Mouse (Mus musculus) liver, embryonic 13.5 days (tissue): ENCODE results near the gene Dgcr8. TPM values are rescaled to one million over a fixed set of nuclear protein-coding genes. Genes with fewer than 3 reads are reported as not detected.
A peak's percentile ranks its signal among the peaks of the same experiment; 100 is the strongest.

ENCODE experiments used
- ATAC-seq: fragments of 200-750 bp; cut with Nextera tagmentation; 2 replicates; pipeline ENCODE4 v1.8.0; 2017; ENCODE audit warnings: low read depth, mild to moderate bottlenecking, moderate number of reproducible peaks, moderate library complexity
- DNase-seq: peaks from one replicate; pipeline ENCODE4 v3.0.0; 2022
- H3K27ac ChIP-seq: fragments of 300-500 bp; sonication (generic); 2 replicates; pipeline ENCODE4 v1.5.1; 2015; ENCODE audit warnings: moderate library complexity, mild to moderate bottlenecking, inconsistent platforms
- H3K27me3 ChIP-seq: fragments of 300-500 bp; sonication (generic); 2 replicates; pipeline ENCODE4 v1.6.1; 2015; ENCODE audit warnings: mild to moderate bottlenecking, inconsistent platforms
- H3K36me3 ChIP-seq: fragments of 300-500 bp; sonication (generic); 2 replicates; pipeline ENCODE4 v1.6.1; 2015; ENCODE audit warnings: mild to moderate bottlenecking, inconsistent platforms
- H3K4me1 ChIP-seq: fragments of 300-500 bp; sonication (generic); replicated peaks from 2 replicates; pipeline ENCODE4 v1.6.1; 2015; ENCODE audit warnings: inconsistent platforms
- H3K4me2 ChIP-seq: fragments of 300-500 bp; sonication (generic); 2 replicates; pipeline ENCODE4 v1.6.1; 2015; ENCODE audit warnings: inconsistent platforms, mild to moderate bottlenecking, moderate library complexity
- H3K4me3 ChIP-seq: fragments of 300-500 bp; sonication (generic); replicated peaks from 2 replicates; pipeline ENCODE4 v1.5.1; 2015; ENCODE audit warnings: mild to moderate bottlenecking, inconsistent platforms
- H3K9ac ChIP-seq: fragments of 300-500 bp; sonication (generic); 2 replicates; pipeline ENCODE4 v1.6.1; 2015; ENCODE audit warnings: mild to moderate bottlenecking, inconsistent platforms
- H3K9me3 ChIP-seq: fragments of 300-500 bp; sonication (generic); replicated peaks from 2 replicates; pipeline ENCODE4 v1.6.1; 2016; ENCODE audit warnings: inconsistent platforms
- WGBS: fragments of 180-500 bp; shearing (Covaris S2); methylation state at CpG from one replicate; pipeline ENCODE4 v1.1.7; 2015; ENCODE audit not compliant: insufficient replicate concordance; 5-methylcytosine and 5-hydroxymethylcytosine counted together
- microRNA counts: library from miRNA; unstranded; fragments of <30 nt; microRNA quantifications from one replicate; lab custom pipeline; 2016
- microRNA-seq: library from miRNA; unstranded; fragments of <30 nt; microRNA quantifications from one replicate; pipeline ENCODE4, GENCODE M21; 2016
- polyA plus RNA-seq: library from polyadenylated mRNA; unstranded; fragments of >200 nt; fragmentation: Nextera tagmentation; extraction: Ambion mirVana; gene quantifications from 2 replicates; pipeline ENCODE4 v1.2.1, GENCODE M21; 2015

The Dgcr8 gene
- polyA plus RNA-seq, 1 experiment from 2014 or later: 13.4 TPM

GRCm38 (mm10) chr16:18217579-18217978 is 71.5 kb downstream of the Dgcr8 start, which contains the start of gene Ccdc188:
TSS of gene Ccdc188 (plus strand) at chr16:18217879.
- WGBS: 60% methylated on average over 4 of the region's 4 CpGs
- Histone ChIP-seq H3K9ac (no peak within 1 kb of the TSS), H3K4me1 (peaks cover 12% of the 10 kb centered on the region), H3K36me3 (no peaks in the 10 kb centered on the region), H3K27me3 (no peaks in the 10 kb centered on the region), H3K27ac (no peak within 1 kb of the TSS), H3K4me2 (no peak within 1 kb of the TSS), H3K4me3 (no peak within 1 kb of the TSS), H3K9me3 (no peaks in the 10 kb centered on the region)
- DNase-seq (no peak), ATAC-seq (no peak)

- Histone ChIP-seq H3K27me3 (no peaks in the 10 kb centered on the region), H3K9me3 (no peaks in the 10 kb centered on the region), H3K4me3 (no peak overlapping the region), H3K27ac (no peak overlapping the region), H3K4me2 (no peak overlapping the region), H3K9ac (no peak overlapping the region), H3K4me1 (peaks cover 1% of the 10 kb centered on the region), H3K36me3 (no peaks in the 10 kb centered on the region)
- ATAC-seq (no peak), DNase-seq (no peak)
- WGBS: 68% methylated on average over 7 of the region's 7 CpGs
Observed at GRCm38 (mm10) chr16:18214858-18215257, 74.2 kb downstream of the Dgcr8 start.

- Histone ChIP-seq H3K36me3 (no peaks in the 10 kb centered on the region), H3K27me3 (no peaks in the 10 kb centered on the region), H3K9ac (no peak overlapping the region), H3K9me3 (no peaks in the 10 kb centered on the region), H3K4me2 (no peak overlapping the region), H3K27ac (no peak overlapping the region), H3K4me3 (no peak overlapping the region), H3K4me1 (no peaks in the 10 kb centered on the region)
- DNase-seq (no peak), ATAC-seq (no peak)
- 48% methylated on average over 6 of the region's 6 CpGs for WGBS
Observed at GRCm38 (mm10) chr16:18213689-18214088, 75.4 kb downstream of the Dgcr8 start.

- H3K27me3 ChIP-seq: no peaks in the 10 kb centered on the region
- H3K9ac ChIP-seq: no peak overlapping the region
- DNase-seq (peak; percentile 36), ATAC-seq (no peak)
- no peaks in the 10 kb centered on the region for H3K4me1 ChIP-seq
- no peak overlapping the region for H3K4me3 ChIP-seq
- H3K36me3 ChIP-seq: no peaks in the 10 kb centered on the region
- H3K9me3 ChIP-seq: no peaks in the 10 kb centered on the region
- WGBS: 39% methylated on average over 10 of the region's 10 CpGs
- H3K27ac ChIP-seq: no peak overlapping the region
- no peak overlapping the region for H3K4me2 ChIP-seq
Observed at GRCm38 (mm10) chr16:18211417-18212171, 77.5 kb downstream of the Dgcr8 start.

GRCm38 (mm10) chr16:18210701-18211416 is 78.2 kb downstream of the Dgcr8 start:
- DNase-seq: peak; percentile 31
- ATAC-seq: no peak
- 11% methylated on average over 8 of the region's 8 CpGs for WGBS
- H3K4me3 ChIP-seq: no peak overlapping the region
- H3K36me3 ChIP-seq: no peaks in the 10 kb centered on the region
- H3K4me1 ChIP-seq: no peaks in the 10 kb centered on the region
- no peaks in the 10 kb centered on the region for H3K27me3 ChIP-seq
- no peak overlapping the region for H3K9ac ChIP-seq
- no peak overlapping the region for H3K27ac ChIP-seq
- no peaks in the 10 kb centered on the region for H3K9me3 ChIP-seq
- no peak overlapping the region for H3K4me2 ChIP-seq

MicroRNA genes within 50 kb of the gene (microRNA counts, 519-probe panel; counts per million panel counts)
- microRNA mmu-miR-1306 (lab: Ali Mortazavi, UCI) (114 counts per million), microRNA mmu-miR-185 (lab: Ali Mortazavi, UCI) (4,381 counts per million, percentile 40 among the panel's probes with 10 or more counts)

Small RNA genes lying within 50 kb of the gene (microRNA-seq; reads per million reads assigned to microRNA genes)
- gene Gm24572: not detected
- gene Mir1306: 295 reads per million, percentile 64 among the genes with 10 or more reads in this experiment
- 2,516 reads per million, percentile 83 among the genes with 10 or more reads in this experiment for gene Mir185

Other genes with a start within 250 kb of the Dgcr8 start
- gene Dgcr6, start 236.4 kb downstream of the Dgcr8 start, polyA plus RNA-seq: 29.0 and 29.1 TPM in 2 replicates
- 5.2 and 5.9 TPM in 2 replicates for gene Prodh, start 199.0 kb downstream of the Dgcr8 start, polyA plus RNA-seq
- gene Rtn4r, start 161.6 kb downstream of the Dgcr8 start, polyA plus RNA-seq: 0.33 and 0.56 TPM in 2 replicates
- gene Ccdc188, start 71.4 kb downstream of the Dgcr8 start, polyA plus RNA-seq: not detected in 2 replicates
- 1.7 and 2.3 TPM in 2 replicates for gene Zdhhc8, start 54.1 kb downstream of the Dgcr8 start, polyA plus RNA-seq
- 74.8 and 74.9 TPM in 2 replicates for gene Trmt2a, start 40.6 kb downstream of the Dgcr8 start, polyA plus RNA-seq
- gene Ranbp1, start 40.5 kb downstream of the Dgcr8 start, polyA plus RNA-seq: 491 and 563 TPM in 2 replicates
- gene Gm49776, start 30.9 kb downstream of the Dgcr8 start, polyA plus RNA-seq: 1.3 and 2.4 TPM in 2 replicates
- 69.6 and 71.4 TPM in 2 replicates for gene Tango2, start 58.9 kb upstream of the Dgcr8 start, polyA plus RNA-seq
- 7.6 and 7.9 TPM in 2 replicates for gene Arvcf, start 58.9 kb upstream of the Dgcr8 start, polyA plus RNA-seq
- 105 and 112 TPM in 2 replicates for gene Txnrd2, start 137.1 kb upstream of the Dgcr8 start, polyA plus RNA-seq
- 109 and 110 TPM in 2 replicates for gene Comt, start 137.6 kb upstream of the Dgcr8 start, polyA plus RNA-seq
- 14.0 and 14.9 TPM in 2 replicates for gene Gnb1l, start 209.5 kb upstream of the Dgcr8 start, polyA plus RNA-seq
- 1.4 and 1.9 TPM in 2 replicates for gene Rtl10, start 209.7 kb upstream of the Dgcr8 start, polyA plus RNA-seq